Mouse (Mus musculus) forebrain, embryonic 11.5 days (tissue): Measurements from ENCODE around the gene Klf2. TPM values are rescaled to one million over a fixed set of nuclear protein-coding genes. Genes with fewer than 3 reads are reported as not detected.

ENCODE experiments used
- ATAC-seq: fragments of 200-750 bp; cut with Nextera tagmentation; replicated peaks from 2 replicates; pipeline ENCODE4 v1.8.0; 2017; ENCODE audit warnings: moderate TSS enrichment; ENCODE audit not compliant: low FRiP score
- DNase-seq: peaks from one replicate; pipeline ENCODE4 v3.0.0-alpha.2; 2017; ENCODE audit warnings: low spot score
- H3K27ac ChIP-seq: fragments of 300-500 bp; sonication (generic); 2 replicates; pipeline ENCODE4 v1.5.1; 2014; ENCODE audit warnings: low read depth, low read length
- H3K27me3 ChIP-seq: fragments of 300-500 bp; sonication (generic); 2 replicates; pipeline ENCODE4 v1.6.1; 2014; ENCODE audit warnings: mild to moderate bottlenecking, low read length, mixed read lengths; ENCODE audit not compliant: control insufficient read depth, insufficient read depth
- H3K36me3 ChIP-seq: fragments of 300-500 bp; sonication (generic); 2 replicates; pipeline ENCODE4 v1.6.1; 2014; ENCODE audit warnings: mild to moderate bottlenecking, low read length, moderate library complexity, mixed read lengths; ENCODE audit not compliant: control insufficient read depth, insufficient read depth
- H3K4me1 ChIP-seq: fragments of 300-500 bp; sonication (generic); replicated peaks from 2 replicates; pipeline ENCODE4 v1.6.1; 2014; ENCODE audit warnings: low read length, mixed read lengths; ENCODE audit not compliant: control insufficient read depth, insufficient read depth
- H3K4me2 ChIP-seq: fragments of 300-500 bp; sonication (generic); 2 replicates; pipeline ENCODE4 v1.6.1; 2014; ENCODE audit warnings: low read depth, mild to moderate bottlenecking, low read length, moderate library complexity, mixed read lengths; ENCODE audit not compliant: severe bottlenecking
- H3K4me3 ChIP-seq: fragments of 300-500 bp; sonication (generic); 2 replicates; pipeline ENCODE4 v1.5.1; 2014; ENCODE audit warnings: low read depth, low read length
- H3K9ac ChIP-seq: fragments of 300-500 bp; sonication (generic); 2 replicates; pipeline ENCODE4 v1.6.1; 2014; ENCODE audit warnings: low read length
- H3K9me3 ChIP-seq: fragments of 300-500 bp; sonication (generic); 2 replicates; pipeline ENCODE4 v1.6.1; 2016; ENCODE audit warnings: low read length, mixed read lengths; ENCODE audit not compliant: control insufficient read depth
- WGBS: fragments of 180-500 bp; shearing (Covaris S2); extraction: QIAGEN DNeasy Blood & Tissue Kit; methylation state at CpG from one replicate; pipeline ENCODE4 v1.1.7; 2014; 5-methylcytosine and 5-hydroxymethylcytosine counted together
- polyA plus RNA-seq: library from polyadenylated mRNA; unstranded; fragments of >200 nt; fragmentation: Nextera tagmentation; extraction: Ambion mirVana; gene quantifications from 2 replicates; pipeline ENCODE4 v1.2.1, GENCODE M21; 2014

Klf2 gene
- polyA plus RNA-seq, 1 experiment from 2014 or later, result 4.7 TPM

GRCm38 (mm10) chr8:72322471-72322889, 3.6 kb downstream of the Klf2 start:
- Histone ChIP-seq H3K27me3 (peaks cover 33% of the 10 kb centered on the region), H3K4me3 (no peak overlapping the region), H3K4me2 (no peak overlapping the region), H3K4me1 (peaks cover 6% of the 10 kb centered on the region; the same call in 1 of the 2 replicates), H3K27ac (no peak overlapping the region), H3K9ac (no peak overlapping the region), H3K9me3 (no peaks in the 10 kb centered on the region), H3K36me3 (no peaks in the 10 kb centered on the region)
- 75% methylated on average over 7 of the region's 7 CpGs for WGBS
- ATAC-seq (no peak), DNase-seq (no peak)

- H3K4me1 ChIP-seq, result peaks cover 6% of the 10 kb centered on the region; the same call in 1 of the 2 replicates
- DNase-seq, result no peak
- no peak overlapping the region for H3K4me3 ChIP-seq
- no peak overlapping the region for H3K4me2 ChIP-seq
- 71% methylated on average over 6 of the region's 6 CpGs for WGBS
- H3K9ac ChIP-seq, result no peak overlapping the region
- H3K27me3 ChIP-seq, result peaks cover 33% of the 10 kb centered on the region
- no peaks in the 10 kb centered on the region for H3K9me3 ChIP-seq
- no peak for ATAC-seq
- H3K27ac ChIP-seq, result no peak overlapping the region
- no peaks in the 10 kb centered on the region for H3K36me3 ChIP-seq
Measured at GRCm38 (mm10) chr8:72323131-72323725, 4.4 kb downstream of the Klf2 start.

- no peak for DNase-seq
- WGBS, result 90% methylated on average over 10 of the region's 10 CpGs
Measured at GRCm38 (mm10) chr8:72324036-72324706, 5.3 kb downstream of the Klf2 start.

GRCm38 (mm10) chr8:72324708-72325107, 5.9 kb downstream of the Klf2 start:
- DNase-seq (no peak), ATAC-seq (no peak)
- H3K9ac ChIP-seq, result no peak overlapping the region
- H3K4me3 ChIP-seq, result no peak overlapping the region
- no peak overlapping the region for H3K4me2 ChIP-seq
- WGBS, result 83% methylated on average over 2 of the region's 2 CpGs
- no peaks in the 10 kb centered on the region; the same call in 1 of the 2 replicates for H3K4me1 ChIP-seq
- no peak overlapping the region for H3K27ac ChIP-seq
- no peaks in the 10 kb centered on the region for H3K36me3 ChIP-seq
- H3K9me3 ChIP-seq, result no peaks in the 10 kb centered on the region
- H3K27me3 ChIP-seq, result peaks cover 22% of the 10 kb centered on the region

More at GRCm38 (mm10) chr8:72324036-72324706, 5.3 kb downstream of the Klf2 start:
- Histone ChIP-seq H3K27ac (no peak overlapping the region), H3K9ac (no peak overlapping the region), H3K4me1 (peaks cover 3% of the 10 kb centered on the region; the same call in 1 of the 2 replicates), H3K9me3 (no peaks in the 10 kb centered on the region), H3K36me3 (no peaks in the 10 kb centered on the region), H3K4me2 (no peak overlapping the region), H3K27me3 (peaks cover 27% of the 10 kb centered on the region), H3K4me3 (no peak overlapping the region)
- no peak for ATAC-seq

- ATAC-seq, result no peak
Measured at GRCm38 (mm10) chr8:72329116-72329515, 10.3 kb downstream of the Klf2 start.

GRCm38 (mm10) chr8:72330806-72331516, 12.1 kb downstream of the Klf2 start:
- no peak overlapping the region for H3K4me3 ChIP-seq
- H3K36me3 ChIP-seq, result no peaks in the 10 kb centered on the region
- no peaks in the 10 kb centered on the region for H3K27me3 ChIP-seq
- 85% methylated on average over 6 of the region's 6 CpGs for WGBS
- no peaks in the 10 kb centered on the region for H3K4me1 ChIP-seq
- ATAC-seq (no peak), DNase-seq (no peak)
- H3K9me3 ChIP-seq, result no peaks in the 10 kb centered on the region
- H3K27ac ChIP-seq, result no peak overlapping the region
- H3K4me2 ChIP-seq, result no peak overlapping the region
- H3K9ac ChIP-seq, result no peak overlapping the region

More at GRCm38 (mm10) chr8:72329116-72329515, 10.3 kb downstream of the Klf2 start:
- Histone ChIP-seq H3K4me3 (no peak overlapping the region), H3K4me2 (no peak overlapping the region), H3K27me3 (no peaks in the 10 kb centered on the region), H3K4me1 (no peaks in the 10 kb centered on the region), H3K9me3 (no peaks in the 10 kb centered on the region), H3K36me3 (no peaks in the 10 kb centered on the region), H3K9ac (no peak overlapping the region), H3K27ac (no peak overlapping the region)
- DNase-seq, result no peak
- 83% methylated on average over 3 of the region's 3 CpGs for WGBS

- DNase-seq (no peak), ATAC-seq (no peak)
- Histone ChIP-seq H3K36me3 (no peaks in the 10 kb centered on the region), H3K27ac (no peak overlapping the region), H3K4me2 (no peak overlapping the region), H3K4me1 (no peaks in the 10 kb centered on the region), H3K4me3 (no peak overlapping the region), H3K27me3 (no peaks in the 10 kb centered on the region), H3K9me3 (no peaks in the 10 kb centered on the region), H3K9ac (no peak overlapping the region)
- WGBS, result 90% methylated on average over 4 of the region's 4 CpGs
Measured at GRCm38 (mm10) chr8:72331631-72332030, 12.8 kb downstream of the Klf2 start.

GRCm38 (mm10) chr8:72333429-72334143, 14.8 kb downstream of the Klf2 start:
- H3K4me1 ChIP-seq, result no peaks in the 10 kb centered on the region
- H3K27ac ChIP-seq, result no peak overlapping the region
- no peaks in the 10 kb centered on the region for H3K9me3 ChIP-seq
- ATAC-seq (no peak), DNase-seq (no peak)
- no peak overlapping the region for H3K4me2 ChIP-seq
- no peak overlapping the region for H3K9ac ChIP-seq
- WGBS, result 52% methylated on average over 3 of the region's 3 CpGs
- H3K36me3 ChIP-seq, result no peaks in the 10 kb centered on the region
- no peaks in the 10 kb centered on the region for H3K27me3 ChIP-seq
- no peak overlapping the region for H3K4me3 ChIP-seq
